Mouse (Mus musculus): Measurements from ENCODE around the gene Zfp526.

DNA sequence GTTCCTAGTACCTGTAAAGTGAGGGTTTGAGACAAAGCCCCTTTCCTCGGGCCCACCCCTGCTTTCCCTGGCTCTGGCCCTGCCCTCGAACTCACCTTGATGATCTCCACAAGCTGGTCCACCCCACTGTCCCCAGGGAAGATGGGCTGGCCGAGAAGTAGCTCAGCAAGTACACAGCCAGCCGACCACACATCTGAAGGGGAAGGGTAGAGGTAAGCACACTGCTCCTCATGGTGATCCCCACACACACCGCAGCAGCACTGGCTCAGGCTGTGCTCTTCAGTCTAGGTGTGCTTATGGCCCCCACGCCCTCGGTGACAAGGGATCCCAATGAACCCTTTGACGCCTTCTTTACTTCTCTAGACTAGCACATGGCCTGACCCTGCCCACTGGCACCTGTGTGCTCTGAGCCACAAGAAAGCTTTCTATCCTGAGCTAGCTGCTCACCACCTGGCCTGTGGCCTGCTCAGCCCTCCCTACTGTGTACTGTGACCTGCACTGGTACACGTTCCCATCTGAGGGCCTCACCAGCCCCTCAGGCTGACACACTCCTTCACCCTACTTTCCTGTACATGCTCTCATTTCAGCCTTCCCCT is 9.6 kb downstream of the Zfp526 start:
- TF ChIP-seq CTCF (IDR thresholded peaks at IDR 0.05; ENCODE audit: extremely low read depth, insufficient read length, insufficient replicate concordance, low read depth, low read length), result no peak
- TF ChIP-seq POLR2A (IDR thresholded peaks at IDR 0.05; ENCODE audit: low read depth, low read length), result no peak

Measured in small intestine, adult 2 months (tissue).